Mouse (Mus musculus) forebrain, embryonic 10.5 days (tissue): Measurements from ENCODE around the gene Zfp664. TPM values are rescaled to one million over a fixed set of nuclear protein-coding genes. Genes with fewer than 3 reads are reported as not detected.

Experiments
- DNase-seq: peaks from one replicate; pipeline ENCODE4 v3.0.0-alpha.2; 2017; ENCODE audit warnings: low spot score; ENCODE audit errors: extremely low spot score
- H3K27ac ChIP-seq: fragments of 300-500 bp; sonication (generic); 2 replicates; pipeline ENCODE4 v1.5.1; 2016; ENCODE audit warnings: mild to moderate bottlenecking
- H3K27me3 ChIP-seq: fragments of 300-500 bp; sonication (generic); 2 replicates; pipeline ENCODE4 v1.6.1; 2016; ENCODE audit warnings: mild to moderate bottlenecking; ENCODE audit not compliant: poor library complexity, severe bottlenecking
- H3K36me3 ChIP-seq: fragments of 300-500 bp; sonication (generic); replicated peaks from 2 replicates; pipeline ENCODE4 v1.6.1; 2016; ENCODE audit warnings: mild to moderate bottlenecking, moderate library complexity
- H3K4me1 ChIP-seq: fragments of 300-500 bp; sonication (generic); 2 replicates; pipeline ENCODE4 v1.6.1; 2016
- H3K4me3 ChIP-seq: fragments of 300-500 bp; sonication (generic); 2 replicates; pipeline ENCODE4 v1.5.1; 2016; ENCODE audit warnings: mild to moderate bottlenecking, moderate library complexity
- H3K9me3 ChIP-seq: fragments of 300-500 bp; sonication (generic); 2 replicates; pipeline ENCODE4 v1.6.1; 2016; ENCODE audit warnings: mild to moderate bottlenecking, moderate library complexity
- WGBS: fragments of 180-500 bp; shearing (Covaris S2); methylation state at CpG from one replicate; pipeline ENCODE4 v1.1.7; 2016; 5-methylcytosine and 5-hydroxymethylcytosine counted together
- polyA plus RNA-seq: library from polyadenylated mRNA; unstranded; fragments of >200 nt; fragmentation: Nextera tagmentation; extraction: Ambion mirVana; gene quantifications from 2 replicates; pipeline ENCODE4 v1.2.1, GENCODE M21; 2016

Zfp664 gene
- polyA plus RNA-seq, 1 experiment from 2014 or later, result 162 TPM

- DNase-seq, result no peak
- WGBS, result 91% methylated on average over 4 of the region's 4 CpGs
- Histone ChIP-seq H3K27ac (no peak overlapping the region), H3K9me3 (no peaks in the 10 kb centered on the region), H3K36me3 (peaks cover 97% of the 10 kb centered on the region), H3K27me3 (no peaks in the 10 kb centered on the region), H3K4me3 (no peak overlapping the region), H3K4me1 (peaks cover 4% of the 10 kb centered on the region; the same call in 1 of the 2 replicates)
Measured at GRCm38 (mm10) chr5:124879251-124879650, 16.8 kb downstream of the Zfp664 start.

DNA sequence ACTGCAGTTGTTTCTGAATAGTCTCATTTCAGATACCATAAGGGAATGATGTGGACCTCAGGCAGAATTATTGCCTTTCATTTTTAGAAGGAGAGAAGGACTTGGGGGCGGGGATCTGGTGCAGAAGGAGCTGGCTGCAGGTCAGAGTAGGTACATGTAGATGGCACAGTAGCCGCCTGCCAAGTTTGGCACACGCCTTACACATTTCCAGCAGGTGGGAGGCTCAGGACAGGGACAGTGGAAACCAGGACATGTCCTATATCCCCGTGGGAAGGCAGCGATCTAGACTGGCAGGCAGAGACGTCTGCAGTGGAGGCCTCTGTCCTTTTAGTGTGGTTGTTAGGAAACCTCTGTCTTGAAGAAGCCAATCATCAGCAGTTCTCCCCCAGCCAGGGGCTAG, 17.3 kb downstream of the Zfp664 start:
- peaks cover 97% of the 10 kb centered on the region for H3K36me3 ChIP-seq
- WGBS, result 95% methylated on average over 6 of the region's 6 CpGs
- H3K9me3 ChIP-seq, result no peaks in the 10 kb centered on the region
- H3K27me3 ChIP-seq, result no peaks in the 10 kb centered on the region
- peaks cover 4% of the 10 kb centered on the region; the same call in 1 of the 2 replicates for H3K4me1 ChIP-seq
- no peak overlapping the region for H3K27ac ChIP-seq
- DNase-seq, result no peak
- H3K4me3 ChIP-seq, result no peak overlapping the region

DNA sequence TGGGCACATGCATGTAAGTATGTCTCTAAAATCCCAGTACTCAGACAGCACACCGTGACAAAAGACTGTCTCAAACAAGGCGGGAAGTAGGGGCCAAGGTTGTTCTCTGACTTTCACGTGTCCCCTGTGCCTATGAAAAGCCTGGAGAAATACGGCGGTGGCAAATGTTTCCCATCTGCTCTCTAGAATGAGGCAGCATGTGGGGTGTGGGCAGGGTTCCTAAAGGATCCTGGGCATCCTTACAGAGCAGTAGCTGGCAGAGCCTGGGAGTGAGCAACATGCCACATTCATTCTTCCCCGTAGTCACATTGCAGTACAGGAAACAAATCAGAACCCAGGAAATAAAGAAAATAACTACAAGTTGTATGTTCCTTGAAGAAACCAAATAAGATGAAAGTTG, 21.4 kb downstream of the Zfp664 start:
- Histone ChIP-seq H3K27ac (no peak overlapping the region), H3K9me3 (no peaks in the 10 kb centered on the region), H3K4me3 (no peak overlapping the region), H3K36me3 (peaks cover 99% of the 10 kb centered on the region), H3K27me3 (no peaks in the 10 kb centered on the region), H3K4me1 (no peaks in the 10 kb centered on the region)
- WGBS, result 95% methylated on average over 6 of the region's 6 CpGs
- DNase-seq, result no peak

- H3K36me3 ChIP-seq, result peaks cover 66% of the 10 kb centered on the region
- WGBS, result 94% methylated on average over 8 of the region's 8 CpGs
Measured at GRCm38 (mm10) chr5:124888661-124889060, 26.2 kb downstream of the Zfp664 start.

GRCm38 (mm10) chr5:124891921-124892370, 29.5 kb downstream of the Zfp664 start:
- H3K27ac ChIP-seq, result no peak overlapping the region
- no peaks in the 10 kb centered on the region for H3K27me3 ChIP-seq
- H3K9me3 ChIP-seq, result no peaks in the 10 kb centered on the region
- peaks cover 29% of the 10 kb centered on the region for H3K4me1 ChIP-seq
- DNase-seq, result no peak
- H3K36me3 ChIP-seq, result peaks cover 41% of the 10 kb centered on the region
- H3K4me3 ChIP-seq, result no peak overlapping the region
- WGBS, result 83% methylated on average over 3 of the region's 3 CpGs

More at GRCm38 (mm10) chr5:124888661-124889060, 26.2 kb downstream of the Zfp664 start:
- no peak for DNase-seq
- Histone ChIP-seq H3K27ac (no peak overlapping the region), H3K4me3 (no peak overlapping the region), H3K9me3 (no peaks in the 10 kb centered on the region), H3K4me1 (peaks cover 20% of the 10 kb centered on the region), H3K27me3 (no peaks in the 10 kb centered on the region)

DNA sequence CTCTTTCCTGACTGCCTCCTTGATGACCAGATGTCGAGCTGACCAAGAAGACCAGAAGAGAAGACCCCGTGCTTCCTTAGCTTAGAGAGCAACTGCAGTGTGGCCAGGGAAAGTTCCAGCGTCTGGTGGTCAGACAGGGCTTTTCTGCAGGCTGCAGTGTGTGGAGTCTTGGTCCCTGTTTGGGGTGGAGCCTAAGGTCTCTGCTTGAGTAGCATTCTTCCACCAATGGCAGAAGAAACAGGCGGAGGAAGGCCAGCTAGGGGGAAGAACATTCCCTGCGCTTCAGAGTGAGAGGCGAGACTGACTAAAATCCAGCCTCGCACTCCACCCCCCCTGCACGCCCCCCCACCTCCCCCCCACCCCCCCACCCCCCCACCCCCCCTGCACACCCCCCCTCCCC, 33.6 kb downstream of the Zfp664 start:
- Histone ChIP-seq H3K27me3 (no peaks in the 10 kb centered on the region), H3K4me1 (peaks cover 29% of the 10 kb centered on the region), H3K27ac (no peak overlapping the region), H3K36me3 (peaks cover 7% of the 10 kb centered on the region; the same call in 1 of the 2 replicates), H3K4me3 (no peak overlapping the region), H3K9me3 (no peaks in the 10 kb centered on the region)
- 47% methylated on average over 7 of the region's 8 CpGs for WGBS
- no peak for DNase-seq

- 45% methylated on average over 20 of the region's 20 CpGs for WGBS
- H3K36me3 ChIP-seq, result 0 out of 2 replicates have a peak, but pooled peaks cover 4% of the 10 kb centered on the region
- H3K4me3 ChIP-seq, result peak overlapping the region; percentile 25; the same call in 1 of the 2 replicates
- H3K27me3 ChIP-seq, result no peaks in the 10 kb centered on the region
- DNase-seq, result peak; percentile 83
- H3K4me1 ChIP-seq, result peaks cover 15% of the 10 kb centered on the region
- H3K9me3 ChIP-seq, result no peaks in the 10 kb centered on the region
- H3K27ac ChIP-seq, result peak overlapping the region; percentile 48
Measured at GRCm38 (mm10) chr5:124899945-124900631, 37.6 kb downstream of the Zfp664 start.

GRCm38 (mm10) chr5:124900738-124901490, 38.4 kb downstream of the Zfp664 start:
- H3K36me3 ChIP-seq, result 0 out of 2 replicates have a peak, but pooled peaks cover 2% of the 10 kb centered on the region

DNA sequence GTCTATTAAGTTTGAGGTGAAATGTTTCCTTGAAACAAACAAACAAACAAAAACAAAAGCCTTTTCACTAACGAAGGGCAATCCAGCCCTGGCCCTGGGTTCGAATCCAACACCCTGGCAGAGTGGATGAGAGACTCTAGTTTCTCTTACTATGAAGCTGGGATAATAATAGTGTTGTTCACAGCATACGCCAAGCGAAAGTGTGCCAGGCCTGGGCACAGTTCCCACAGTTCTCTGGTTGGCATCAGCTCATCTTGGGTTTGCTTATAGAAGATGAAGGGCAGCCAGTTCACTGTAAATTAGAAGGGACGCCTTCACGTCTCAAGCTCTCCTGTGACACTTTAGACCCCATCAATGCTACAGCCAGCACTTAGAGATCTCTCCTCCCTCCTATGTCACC, 39.2 kb downstream of the Zfp664 start:
- Histone ChIP-seq H3K9me3 (no peaks in the 10 kb centered on the region), H3K27ac (no peak overlapping the region), H3K36me3 (no peaks in the 10 kb centered on the region), H3K4me3 (no peak overlapping the region), H3K27me3 (no peaks in the 10 kb centered on the region), H3K4me1 (peaks cover 8% of the 10 kb centered on the region)
- DNase-seq, result no peak
- 93% methylated on average over 6 of the region's 6 CpGs for WGBS

More at GRCm38 (mm10) chr5:124900738-124901490, 38.4 kb downstream of the Zfp664 start:
- DNase-seq, result no peak
- H3K9me3 ChIP-seq, result no peaks in the 10 kb centered on the region
- no peak overlapping the region for H3K4me3 ChIP-seq
- H3K4me1 ChIP-seq, result peaks cover 12% of the 10 kb centered on the region
- no peaks in the 10 kb centered on the region for H3K27me3 ChIP-seq
- WGBS, result 74% methylated on average over 19 of the region's 19 CpGs
- H3K27ac ChIP-seq, result 0 out of 2 replicates have a peak overlapping the region, but pooled peaks have one; percentile 20

DNA sequence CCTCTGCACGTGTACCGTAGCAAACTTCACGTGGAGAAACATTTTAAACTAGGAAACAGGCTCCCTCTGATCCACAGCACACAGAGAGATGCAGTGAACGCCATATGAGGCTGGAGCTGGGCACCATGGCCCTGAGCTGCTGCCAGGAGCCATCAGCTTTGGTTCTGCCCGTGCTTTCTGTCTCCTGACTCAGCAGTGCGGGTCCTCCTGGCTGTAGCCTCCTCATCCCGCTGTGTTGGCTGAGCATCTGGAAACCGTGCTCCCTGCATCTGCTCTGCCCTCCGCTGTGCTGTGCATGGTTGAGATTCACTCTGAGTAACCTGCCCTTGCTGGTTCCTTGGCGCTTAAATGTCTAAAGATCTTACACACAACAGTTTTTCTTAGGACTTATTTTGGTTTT, 39.7 kb downstream of the Zfp664 start:
- Histone ChIP-seq H3K4me3 (no peak overlapping the region), H3K27me3 (no peaks in the 10 kb centered on the region), H3K36me3 (no peaks in the 10 kb centered on the region), H3K4me1 (peaks cover 8% of the 10 kb centered on the region), H3K9me3 (no peaks in the 10 kb centered on the region), H3K27ac (no peak overlapping the region)
- DNase-seq, result no peak
- WGBS, result 86% methylated on average over 10 of the region's 10 CpGs

DNA sequence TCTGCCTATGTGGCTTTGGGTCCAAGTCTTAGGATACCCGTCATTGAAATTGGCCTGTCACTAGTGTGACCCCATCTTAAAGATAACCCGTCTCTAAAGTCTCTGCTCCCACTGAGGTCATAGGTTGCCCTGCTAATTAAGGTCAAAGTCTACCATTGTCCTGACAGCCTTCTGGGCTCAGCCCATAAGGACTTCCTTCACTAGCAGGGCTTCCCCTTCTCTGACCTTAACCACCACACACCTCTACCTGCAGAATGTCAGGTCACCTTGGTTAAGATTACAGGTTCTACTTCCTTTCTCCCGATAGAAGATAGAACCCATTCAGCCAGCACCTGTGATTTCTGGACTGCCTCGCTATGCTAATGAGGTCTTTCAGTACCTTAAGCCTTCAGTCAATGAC, 41.4 kb downstream of the Zfp664 start:
- Histone ChIP-seq H3K36me3 (no peaks in the 10 kb centered on the region), H3K27me3 (no peaks in the 10 kb centered on the region), H3K4me1 (peaks cover 12% of the 10 kb centered on the region), H3K4me3 (no peak overlapping the region), H3K27ac (no peak overlapping the region), H3K9me3 (no peaks in the 10 kb centered on the region)
- 89% methylated on average over 4 of the region's 4 CpGs for WGBS
- no peak for DNase-seq

- Histone ChIP-seq H3K36me3 (no peaks in the 10 kb centered on the region), H3K4me3 (no peak overlapping the region), H3K4me1 (peaks cover 6% of the 10 kb centered on the region), H3K27me3 (no peaks in the 10 kb centered on the region), H3K9me3 (no peaks in the 10 kb centered on the region), H3K27ac (no peak overlapping the region)
- WGBS, result 85% methylated on average over 13 of the region's 13 CpGs
- DNase-seq, result no peak
Measured at GRCm38 (mm10) chr5:124906890-124907289, 44.4 kb downstream of the Zfp664 start.

DNA sequence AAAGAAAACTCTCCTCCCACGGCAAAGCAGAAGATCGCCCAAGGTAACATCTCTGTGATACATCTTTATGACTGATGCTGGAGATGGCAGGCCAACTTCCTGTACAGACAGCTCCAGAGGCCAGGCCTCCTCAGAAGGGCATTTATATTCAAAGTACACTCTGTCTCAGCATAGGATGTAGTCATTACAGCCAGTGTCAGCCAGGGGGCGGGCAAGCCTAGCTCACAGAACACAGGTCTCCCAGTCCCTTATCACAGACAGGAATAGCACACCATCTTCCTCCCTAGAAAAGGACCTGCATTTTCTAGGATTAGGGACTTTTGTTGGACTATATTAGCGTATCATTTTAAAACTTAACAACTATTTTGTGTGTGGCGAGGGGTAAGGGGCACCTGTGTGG, 46.4 kb downstream of the Zfp664 start:
- Histone ChIP-seq H3K9me3 (no peaks in the 10 kb centered on the region), H3K27ac (no peak overlapping the region), H3K36me3 (no peaks in the 10 kb centered on the region), H3K4me1 (peaks cover 26% of the 10 kb centered on the region), H3K27me3 (no peaks in the 10 kb centered on the region), H3K4me3 (no peak overlapping the region)
- 20% methylated on average over 5 of the region's 5 CpGs for WGBS
- DNase-seq, result peak; percentile 76
